In genomic region chr5:64861471-64862199, GRCm38 (mm10) we compare ENCODE assay signal across 8 mouse cellular contexts. TPM values are rescaled to one million over a fixed set of nuclear protein-coding genes. Genes with fewer than 3 reads are reported as not detected.
DNase-seq lines count a peak whose midpoint lies in the region; ATAC-seq lines count a peak whose summit lies in the region.

No protein-coding gene starts in this region.

- no peak overlapping the region for H3K4me3 ChIP-seq in heart, embryonic 10.5 days
- peak overlapping the region; percentile 90 for H3K4me3 ChIP-seq in megakaryocyte, embryonic 14.5 days (replicated peaks)

- ATAC-seq in megakaryocyte-erythroid progenitor cell, adult 5-6 weeks (replicated peaks; ENCODE audit: low FRiP score, low TSS enrichment, poor library complexity, severe bottlenecking): no peak

- H3K27ac ChIP-seq in heart, embryonic 10.5 days: peak overlapping the region; percentile 74

- H3K27me3 ChIP-seq in heart, embryonic 10.5 days (ENCODE audit: insufficient read depth, poor library complexity, severe bottlenecking): no peaks in the 10 kb centered on the region
- H3K27me3 ChIP-seq in megakaryocyte, embryonic 14.5 days (replicated peaks): no peaks in the 10 kb centered on the region

- WGBS in heart, embryonic 10.5 days: 63% methylated on average over 17 of the region's 17 CpGs

- H3K4me1 ChIP-seq in heart, embryonic 10.5 days: peaks cover 24% of the 10 kb centered on the region
- peaks cover 38% of the 10 kb centered on the region for H3K4me1 ChIP-seq in megakaryocyte, embryonic 14.5 days

- no peaks in the 10 kb centered on the region for H3K36me3 ChIP-seq in heart, embryonic 10.5 days
- peaks cover 2% of the 10 kb centered on the region for H3K36me3 ChIP-seq in megakaryocyte, embryonic 14.5 days (replicated peaks; ENCODE audit: low read length)

- no peaks in the 10 kb centered on the region for H3K9me3 ChIP-seq in heart, embryonic 10.5 days
- H3K9me3 ChIP-seq in megakaryocyte, embryonic 14.5 days: no peaks in the 10 kb centered on the region

- DNase-seq in ovary, postnatal 14 days (ENCODE audit: low spot score): peak; percentile 26
- no peak for DNase-seq in ovary, adult 18-20 months (ENCODE audit: low spot score)
- peak; percentile 58 for DNase-seq in adipocyte (ENCODE audit: low spot score)
- no peak for DNase-seq in heart, embryonic 10.5 days (ENCODE audit: low spot score)
- DNase-seq in kidney, postnatal 25 days: peak; percentile 91 to 96
- no peak for DNase-seq in adrenal gland, postnatal 10 days

RNA-seq across cellular contexts. Expression of gene Klf3, which starts 58.4 kb away (rescaled TPM):
- 49.6 and 61.8 TPM in 2 replicates for polyA plus RNA-seq in heart, embryonic 10.5 days (2016; fragmentation: Nextera tagmentation; extraction: Ambion mirVana)
- 73.1 and 120 TPM in 2 replicates for polyA plus RNA-seq in megakaryocyte, embryonic 14.5 days (2012; ENCODE audit: insufficient read depth, low replicate concordance)
- total RNA-seq in adrenal gland, postnatal 10 days (2021): 10 to 100 TPM; 77.3 to 79.8 TPM
- total RNA-seq in megakaryocyte-erythroid progenitor cell, adult 5-6 weeks (2014; fragmentation: Nextera tagmentation): 101 and 120 TPM in 2 replicates
- total RNA-seq in megakaryocyte-erythroid progenitor cell, adult 5-6 weeks (2017): 34.4 and 37.4 TPM in 2 replicates

Comparison
In these comparisons a context has a peak if more than half of its experiments do, and no peak if none do; other contexts are left out.
1. DNase-seq: peak in ovary, postnatal 14 days (single experiment), adipocyte (single experiment) and kidney, postnatal 25 days (2 of 2); none in ovary, adult 18-20 months (single experiment), heart, embryonic 10.5 days (single experiment) and adrenal gland, postnatal 10 days (single experiment).